Mouse (Mus musculus) testis, adult 2 months (tissue): ENCODE measurements around the gene Rhof. TPM values are rescaled to one million over a fixed set of nuclear protein-coding genes. Genes with fewer than 3 reads are reported as not detected.

Source experiments
- H3K27ac ChIP-seq: fragments of 200-500 bp; 2 replicates; pipeline ENCODE4 v1.5.1; 2012; ENCODE audit warnings: low read depth, low read length; ENCODE audit not compliant: control insufficient read depth, insufficient read depth
- H3K27me3 ChIP-seq: fragments of 200-500 bp; 2 replicates; pipeline ENCODE4 v1.6.1; 2012; ENCODE audit warnings: mild to moderate bottlenecking, low read length, moderate library complexity; ENCODE audit not compliant: control insufficient read depth, insufficient read depth
- H3K36me3 ChIP-seq: fragments of 200-500 bp; 2 replicates; pipeline ENCODE4 v1.6.1; 2012; ENCODE audit warnings: mild to moderate bottlenecking, low read length; ENCODE audit not compliant: control insufficient read depth, insufficient read depth
- H3K4me1 ChIP-seq: fragments of 200-500 bp; 2 replicates; pipeline ENCODE4 v1.6.1; 2012; ENCODE audit warnings: low read length; ENCODE audit not compliant: control insufficient read depth, insufficient read depth
- H3K4me3 ChIP-seq: fragments of 200-500 bp; 2 replicates; pipeline ENCODE4 v1.5.1; 2012; ENCODE audit warnings: low read depth, mild to moderate bottlenecking, low read length, moderate library complexity, mixed read lengths; ENCODE audit not compliant: control insufficient read depth
- CTCF ChIP-seq: fragments of 200-500 bp; IDR thresholded peaks from 2 replicates; pipeline ENCODE4 v1.5.1; 2012; ENCODE audit warnings: low read depth, mild to moderate bottlenecking, inconsistent platforms, low read length, moderate library complexity; ENCODE audit not compliant: control insufficient read depth, insufficient read depth, insufficient replicate concordance
- POLR2A ChIP-seq: fragments of 200-500 bp; IDR thresholded peaks from 2 replicates; pipeline ENCODE4 v1.6.1; 2012; ENCODE audit warnings: low read depth, mild to moderate bottlenecking, inconsistent platforms, low read length, moderate library complexity; ENCODE audit not compliant: control insufficient read depth
- polyA plus RNA-seq: library from polyadenylated mRNA; depleted of rRNA; stranded (reverse); fragments of >200 nt; gene quantifications from 2 replicates; pipeline ENCODE4 v1.2.3, GENCODE M21; 2012

The Rhof gene
- polyA plus RNA-seq, 1 experiment, result 0.78 TPM

DNA sequence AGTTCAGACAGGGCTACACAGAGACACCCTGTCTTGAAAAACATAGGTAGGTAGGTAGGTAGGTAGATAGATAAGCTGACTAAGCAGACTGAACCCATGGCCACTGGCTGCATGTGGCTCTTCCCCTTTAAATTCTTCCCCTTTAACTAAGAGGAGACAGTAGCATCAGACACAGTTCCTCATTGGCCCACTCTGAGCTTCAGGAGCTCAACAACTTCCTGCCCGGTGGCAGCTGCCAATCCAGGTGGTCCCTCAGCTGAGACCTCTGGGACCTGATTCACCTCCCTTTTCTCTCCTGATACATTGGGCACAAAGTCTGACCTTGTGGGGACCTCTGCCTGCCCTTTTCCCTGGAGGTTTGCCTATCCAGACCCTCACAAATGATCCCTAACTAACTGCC lies 20.4 kb upstream of the Rhof start:
- Histone ChIP-seq H3K27me3 (no peaks in the 10 kb centered on the region), H3K4me3 (no peak overlapping the region), H3K4me1 (peaks cover 17% of the 10 kb centered on the region), H3K36me3 (peaks cover 2% of the 10 kb centered on the region; the same call in 1 of the 2 replicates), H3K27ac (no peak overlapping the region)
- no peak for TF ChIP-seq POLR2A
- TF ChIP-seq CTCF, result no peak

DNA sequence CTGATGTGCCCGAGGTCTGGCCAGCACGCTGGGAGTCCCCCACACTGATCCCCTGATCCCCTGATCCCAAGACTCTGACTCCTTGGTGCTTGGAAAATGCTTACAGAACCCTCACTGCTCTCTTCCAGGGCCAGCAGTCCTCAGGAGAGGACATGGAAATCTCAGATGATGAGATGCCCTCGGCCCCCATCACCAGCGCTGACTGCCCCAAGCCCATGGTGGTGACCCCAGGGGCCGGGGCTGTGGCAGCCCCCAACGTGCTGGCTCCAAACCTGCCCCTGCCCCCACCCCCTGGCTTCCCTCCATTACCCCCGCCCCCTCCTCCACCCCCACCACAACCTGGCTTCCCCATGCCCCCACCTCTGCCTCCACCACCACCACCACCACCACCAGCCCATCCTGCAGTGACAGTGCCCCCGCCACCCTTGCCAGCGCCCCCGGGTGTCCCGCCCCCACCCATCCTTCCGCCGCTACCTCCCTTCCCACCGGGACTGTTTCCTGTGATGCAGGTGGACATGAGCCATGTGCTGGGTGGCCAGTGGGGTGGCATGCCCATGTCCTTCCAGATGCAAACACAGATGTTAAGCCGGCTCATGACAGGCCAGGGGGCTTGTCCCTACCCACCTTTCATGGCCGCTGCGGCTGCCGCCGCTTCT lies 19.3 kb upstream of the Rhof start:
- Histone ChIP-seq H3K27me3 (no peaks in the 10 kb centered on the region), H3K4me3 (no peak overlapping the region), H3K4me1 (peaks cover 14% of the 10 kb centered on the region), H3K36me3 (peaks cover 3% of the 10 kb centered on the region; the same call in 1 of the 2 replicates), H3K27ac (no peak overlapping the region)
- TF ChIP-seq POLR2A (no peak), CTCF (no peak)

DNA sequence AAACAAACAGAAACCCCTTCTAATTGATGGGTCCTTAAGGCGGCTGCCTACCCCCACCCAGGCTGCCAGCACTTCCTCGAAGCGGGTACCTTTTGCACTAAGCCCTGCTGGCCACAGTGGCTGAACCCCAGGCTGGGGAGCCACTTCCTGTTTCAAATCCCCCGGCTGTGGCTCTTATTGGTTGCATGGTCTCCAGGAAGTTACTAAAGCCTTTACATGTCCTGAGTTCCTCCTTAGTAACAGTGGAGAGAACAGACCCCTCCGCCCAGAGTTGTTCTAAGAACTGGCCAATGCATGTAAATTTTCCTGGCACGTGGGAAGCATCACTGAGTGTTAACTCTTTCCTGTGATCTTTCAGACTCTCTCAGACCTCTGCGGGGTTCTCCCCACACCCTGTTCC lies 18.6 kb upstream of the Rhof start:
- no peak overlapping the region for H3K27ac ChIP-seq
- H3K27me3 ChIP-seq, result no peaks in the 10 kb centered on the region
- TF ChIP-seq POLR2A (no peak), CTCF (no peak)
- no peak overlapping the region for H3K4me3 ChIP-seq
- H3K4me1 ChIP-seq, result peaks cover 20% of the 10 kb centered on the region
- peaks cover 6% of the 10 kb centered on the region for H3K36me3 ChIP-seq

DNA sequence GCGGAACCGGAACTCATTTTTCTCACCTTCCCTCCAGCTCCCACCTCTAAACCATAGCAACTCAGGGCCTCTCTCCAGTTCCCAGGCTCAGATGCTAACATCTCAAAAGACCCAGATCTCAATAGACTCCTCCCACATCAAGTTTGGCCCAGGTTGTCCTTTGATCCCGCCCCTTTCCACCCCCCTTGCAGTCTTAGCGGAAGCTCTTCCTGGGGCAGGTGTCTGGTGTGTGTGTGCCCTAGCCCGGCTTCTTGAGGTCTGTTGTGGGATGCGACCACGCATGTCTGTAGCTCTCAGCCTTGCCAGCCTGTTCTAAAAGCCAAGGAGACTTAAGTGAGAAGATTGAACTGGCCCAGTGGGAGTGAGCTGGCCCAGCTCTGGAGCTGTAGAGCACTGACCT lies 18.1 kb upstream of the Rhof start:
- Histone ChIP-seq H3K27me3 (no peaks in the 10 kb centered on the region), H3K36me3 (peaks cover 6% of the 10 kb centered on the region), H3K4me3 (no peak overlapping the region; the same call in 1 of the 2 replicates), H3K4me1 (peaks cover 20% of the 10 kb centered on the region), H3K27ac (no peak overlapping the region)
- no peak for TF ChIP-seq CTCF
- TF ChIP-seq POLR2A, result no peak

DNA sequence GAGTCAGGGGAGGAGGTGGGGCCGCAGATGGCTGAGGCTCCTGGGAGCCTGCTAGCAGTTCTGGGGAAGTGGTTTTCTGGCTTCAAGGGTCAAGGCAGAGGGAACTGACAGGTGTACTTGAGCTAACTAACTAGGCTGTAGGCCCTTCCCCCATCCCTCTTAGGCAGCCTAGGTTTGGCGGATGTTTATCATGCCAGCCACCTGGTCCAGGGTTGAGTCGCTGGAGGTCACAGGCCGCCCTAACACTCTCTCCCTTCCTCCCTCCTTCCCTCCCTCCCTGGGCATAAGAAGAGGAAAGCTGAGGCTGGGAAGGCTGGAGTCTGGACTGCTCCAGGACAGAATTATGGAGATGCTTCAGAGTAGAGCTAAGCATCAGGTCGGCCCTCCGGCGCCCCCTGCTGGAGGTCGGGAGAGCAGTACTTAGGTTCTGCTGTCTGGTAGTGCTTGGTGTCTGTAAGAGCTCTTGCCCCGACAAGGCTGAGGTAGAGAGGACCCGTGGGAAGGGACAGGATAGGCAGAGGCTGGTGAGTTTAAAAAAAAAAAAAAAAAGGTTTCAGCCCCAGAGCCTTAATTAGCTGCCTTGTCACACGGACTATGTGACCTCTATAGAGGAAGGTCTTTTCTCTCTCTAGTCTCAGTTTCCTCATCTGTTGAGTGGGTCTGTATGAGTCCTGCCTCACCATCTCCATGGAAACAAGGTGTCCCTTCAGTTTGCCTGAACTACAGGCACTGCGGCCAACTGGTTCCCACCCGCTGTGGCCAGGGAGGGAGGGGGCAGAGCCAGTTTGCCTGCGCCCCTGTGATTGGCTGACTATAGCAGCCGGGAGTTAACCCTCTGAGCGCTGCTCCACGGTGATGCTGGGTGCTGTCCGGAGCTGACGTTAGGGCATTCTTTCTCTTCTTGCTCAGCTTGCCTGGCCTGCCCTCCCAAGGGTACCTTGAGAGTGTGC lies 17.2 kb upstream of the Rhof start:
- Histone ChIP-seq H3K4me3 (peak overlapping the region; percentile 73), H3K27ac (no peak overlapping the region), H3K36me3 (peaks cover 6% of the 10 kb centered on the region), H3K27me3 (no peaks in the 10 kb centered on the region), H3K4me1 (peaks cover 24% of the 10 kb centered on the region)
- TF ChIP-seq CTCF (peak; percentile 92), POLR2A (no peak)

DNA sequence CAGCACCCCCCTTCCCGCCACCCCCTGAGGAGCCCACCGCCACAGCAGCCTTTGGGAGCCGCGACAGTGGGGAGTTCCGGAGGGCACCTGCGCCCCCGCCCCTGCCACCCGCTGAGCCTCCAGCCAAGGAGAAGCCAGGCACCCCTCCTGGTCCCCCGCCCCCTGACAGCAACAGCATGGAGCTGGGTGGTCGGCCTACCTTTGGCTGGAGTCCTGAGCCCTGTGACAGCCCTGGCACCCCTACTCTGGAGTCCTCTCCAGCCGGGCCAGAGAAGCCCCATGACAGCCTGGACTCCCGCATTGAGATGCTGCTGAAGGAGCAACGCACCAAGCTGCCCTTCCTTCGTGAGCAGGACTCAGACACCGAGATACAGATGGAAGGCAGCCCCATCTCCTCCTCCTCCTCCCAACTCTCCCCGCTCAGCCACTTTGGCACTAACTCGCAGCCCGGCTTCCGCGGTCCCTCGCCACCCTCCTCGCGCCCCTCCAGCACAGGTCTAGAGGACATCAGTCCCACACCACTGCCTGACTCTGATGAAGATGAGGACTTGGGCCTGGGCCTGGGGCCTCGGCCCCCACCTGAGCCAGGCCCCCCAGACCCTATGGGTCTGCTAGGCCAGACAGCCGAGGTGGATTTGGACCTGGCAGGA lies 15.7 kb upstream of the Rhof start:
- H3K4me3 ChIP-seq, result peak overlapping the region; percentile 2
- TF ChIP-seq CTCF, result no peak
- TF ChIP-seq POLR2A, result no peak
- no peak overlapping the region for H3K27ac ChIP-seq
- H3K27me3 ChIP-seq, result no peaks in the 10 kb centered on the region
- H3K4me1 ChIP-seq, result peaks cover 38% of the 10 kb centered on the region
- peaks cover 3% of the 10 kb centered on the region for H3K36me3 ChIP-seq

DNA sequence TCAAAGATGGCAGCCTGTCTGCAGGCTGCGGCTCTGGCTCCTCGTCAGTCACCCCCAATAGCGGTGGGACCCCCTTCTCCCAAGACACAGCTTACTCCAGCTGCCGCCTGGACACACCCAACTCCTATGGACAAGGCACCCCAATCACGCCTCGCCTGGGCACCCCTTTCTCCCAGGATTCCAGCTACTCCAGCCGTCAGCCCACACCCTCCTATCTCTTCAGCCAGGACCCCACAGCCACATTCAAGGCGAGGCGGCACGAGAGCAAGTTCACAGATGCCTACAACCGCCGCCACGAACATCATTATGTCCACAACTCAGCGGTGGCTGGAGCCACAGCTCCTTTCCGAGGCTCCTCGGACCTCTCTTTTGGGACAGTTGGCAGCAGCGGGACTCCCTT lies 15.1 kb upstream of the Rhof start:
- H3K4me1 ChIP-seq, result peaks cover 39% of the 10 kb centered on the region
- no peak overlapping the region for H3K4me3 ChIP-seq
- no peak overlapping the region for H3K27ac ChIP-seq
- peaks cover 3% of the 10 kb centered on the region for H3K36me3 ChIP-seq
- TF ChIP-seq POLR2A (no peak), CTCF (no peak)
- no peaks in the 10 kb centered on the region for H3K27me3 ChIP-seq
